Mouse (Mus musculus): ENCODE results near the gene Kdm2b. TPM values are rescaled to one million over a fixed set of nuclear protein-coding genes. Genes with fewer than 3 reads are reported as not detected.

Gene Kdm2b
- total and polyA plus RNA-seq, 3 experiments: 29.2 to 48.9 TPM; not detected in 1

DNA sequence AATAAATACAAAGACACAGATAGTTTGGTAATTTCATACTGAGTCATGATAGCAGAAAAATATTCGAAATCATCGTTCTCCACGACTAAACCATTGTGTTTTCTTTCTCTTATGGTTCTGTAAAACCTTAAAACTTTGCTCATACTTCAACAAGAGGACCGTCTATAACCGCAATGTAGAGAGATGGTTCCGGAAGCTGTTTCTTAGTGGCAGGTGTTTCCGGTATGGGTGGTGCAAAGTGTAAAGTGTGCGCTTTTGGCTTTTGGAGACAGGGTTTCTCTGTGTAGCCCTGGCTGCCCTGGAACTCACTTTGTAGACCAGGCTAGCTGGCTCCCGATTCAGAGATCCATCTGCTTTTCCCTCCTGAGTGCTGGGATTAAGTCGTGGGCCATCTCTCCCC is 157.1 kb downstream of the Kdm2b start:
- Histone ChIP-seq H3K27ac (ENCODE audit: control insufficient read depth, low read depth, low read length) (no peak overlapping the region), H3K79me2 (ENCODE audit: control insufficient read depth, insufficient read depth, low read length, poor library complexity) (no peaks in the 10 kb centered on the region), H3K36me3 (ENCODE audit: control insufficient read depth in 1 of 2, insufficient read depth in 2 of 2, low read length in 2 of 2) (no peaks in the 10 kb centered on the region), H3K9ac (ENCODE audit: control insufficient read depth, low read depth, low read length, poor library complexity, severe bottlenecking) (no peak overlapping the region), H3K4me3 (ENCODE audit: control insufficient read depth in 1 of 2, insufficient read depth in 1 of 2, low read depth in 2 of 2, low read length in 2 of 2) (no peak overlapping the region), H3K27me3 (ENCODE audit: control insufficient read depth in 1 of 2, insufficient read depth in 2 of 2, low read length in 2 of 2) (no peaks in the 10 kb centered on the region), H3K4me1 (ENCODE audit: control insufficient read depth in 1 of 2, insufficient read depth in 2 of 2, low read length in 2 of 2) (no peaks in the 10 kb centered on the region), H3K9me3 (replicated peaks; ENCODE audit: insufficient read depth, low read length) (no peaks in the 10 kb centered on the region)
- TF ChIP-seq MXI1 (IDR thresholded peaks at IDR 0.05; ENCODE audit: low read depth, low read length) (no peak), E2F4 (IDR thresholded peaks at IDR 0.05; ENCODE audit: borderline replicate concordance, low read depth, low read length) (no peak), POLR2AphosphoS2 (IDR thresholded peaks at IDR 0.05; ENCODE audit: low read length) (no peak), CTCF (IDR thresholded peaks at IDR 0.05 in 2 of 3, conservative IDR thresholded peaks at IDR 0.05 in 1 of 3; ENCODE audit: control insufficient read depth in 1 of 3, insufficient read depth in 1 of 3, low read depth in 2 of 3, low read length in 3 of 3, poor library complexity in 1 of 3, severe bottlenecking in 1 of 3) (no peak), UBTF (IDR thresholded peaks at IDR 0.05; ENCODE audit: borderline replicate concordance, insufficient read depth, low read depth, low read length) (no peak), MEF2A (IDR thresholded peaks at IDR 0.05; ENCODE audit: extremely low read depth, insufficient replicate concordance, low read depth, low read length, poor library complexity, severe bottlenecking) (no peak)
- DNase-seq (ENCODE audit: low read depth, low spot score): no peak

DNA sequence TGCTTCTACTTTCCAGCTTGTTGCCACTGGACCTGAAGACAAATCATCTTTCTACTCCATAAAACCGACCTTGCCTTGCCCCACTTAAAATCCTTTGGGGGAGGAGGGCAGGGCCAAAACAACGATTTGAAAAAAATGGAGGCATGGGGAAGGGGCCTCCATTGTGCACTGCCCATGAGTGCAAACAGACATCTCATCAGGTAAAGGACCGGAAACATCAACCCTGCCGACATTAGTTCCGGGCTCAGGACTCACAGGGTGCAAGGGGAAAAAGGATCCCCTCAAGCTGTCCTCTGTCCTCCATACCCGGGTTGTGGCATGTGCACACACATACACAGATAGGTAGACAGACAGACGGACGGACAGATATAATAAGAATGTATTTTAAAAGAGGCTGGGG is 164.5 kb downstream of the Kdm2b start:
- Histone ChIP-seq H3K4me1 (ENCODE audit: control insufficient read depth in 1 of 2, insufficient read depth in 2 of 2, low read length in 2 of 2) (peaks cover 10 to 17% of the 10 kb centered on the region in 2 experiments), H3K9ac (ENCODE audit: control insufficient read depth, low read depth, low read length, poor library complexity, severe bottlenecking) (no peak overlapping the region), H3K36me3 (ENCODE audit: control insufficient read depth in 1 of 2, insufficient read depth in 2 of 2, low read length in 2 of 2) (peaks cover 0 to 13% of the 10 kb centered on the region in 2 experiments; a peak in 2 of 4 replicates), H3K9me3 (replicated peaks; ENCODE audit: insufficient read depth, low read length) (no peaks in the 10 kb centered on the region), H3K27ac (ENCODE audit: control insufficient read depth, low read depth, low read length) (no peak overlapping the region), H3K27me3 (ENCODE audit: control insufficient read depth in 1 of 2, insufficient read depth in 2 of 2, low read length in 2 of 2) (no peaks in the 10 kb centered on the region), H3K79me2 (ENCODE audit: control insufficient read depth, insufficient read depth, low read length, poor library complexity) (peaks cover 5% of the 10 kb centered on the region), H3K4me3 (ENCODE audit: control insufficient read depth in 1 of 2, insufficient read depth in 1 of 2, low read depth in 2 of 2, low read length in 2 of 2) (no peak overlapping the region)
- TF ChIP-seq TBP (IDR thresholded peaks at IDR 0.05; ENCODE audit: low read depth, low read length) (no peak), SIN3A (IDR thresholded peaks at IDR 0.05; ENCODE audit: low read length) (no peak), CHD2 (IDR thresholded peaks at IDR 0.05; ENCODE audit: low read length) (no peak), MAX (IDR thresholded peaks at IDR 0.05; ENCODE audit: low read length) (no peak), EP300 (IDR thresholded peaks at IDR 0.05; ENCODE audit: low read depth in 1 of 2, low read length in 2 of 2) (no peak), RAD21 (IDR thresholded peaks at IDR 0.05; ENCODE audit: low read depth, low read length) (no peak), CTCF (IDR thresholded peaks at IDR 0.05 in 2 of 3, conservative IDR thresholded peaks at IDR 0.05 in 1 of 3; ENCODE audit: control insufficient read depth in 1 of 3, insufficient read depth in 1 of 3, low read depth in 2 of 3, low read length in 3 of 3, poor library complexity in 1 of 3, severe bottlenecking in 1 of 3) (no peak), BHLHE40 (IDR thresholded peaks at IDR 0.05; ENCODE audit: borderline replicate concordance, low read depth, low read length) (no peak)
- no peak for DNase-seq (ENCODE audit: low read depth, low spot score)

DNA sequence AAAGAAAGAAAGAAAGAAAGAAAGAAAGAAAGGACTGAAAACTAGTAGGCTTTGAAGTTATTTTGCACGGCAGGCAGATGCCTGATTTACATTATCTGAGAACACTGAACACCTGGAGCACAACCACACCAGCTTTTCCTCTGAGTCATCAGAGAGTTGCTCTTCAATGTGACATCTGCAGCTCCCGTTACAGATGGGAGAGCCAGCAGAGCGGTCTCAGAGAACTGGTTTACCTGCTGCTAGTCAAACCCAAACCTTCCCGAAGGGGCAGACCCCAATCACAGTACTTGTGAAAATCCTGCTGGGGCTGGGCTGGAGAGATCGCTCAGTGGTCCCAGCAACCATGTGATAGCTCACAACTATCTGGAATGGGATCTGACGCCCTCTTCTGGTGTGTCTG is 165.2 kb downstream of the Kdm2b start:
- no peak overlapping the region for H3K27ac ChIP-seq (ENCODE audit: control insufficient read depth, low read depth, low read length)
- no peaks in the 10 kb centered on the region for H3K9me3 ChIP-seq (replicated peaks; ENCODE audit: insufficient read depth, low read length)
- H3K4me1 ChIP-seq (ENCODE audit: control insufficient read depth in 1 of 2, insufficient read depth in 2 of 2, low read length in 2 of 2): peaks cover 12 to 17% of the 10 kb centered on the region in 2 experiments
- DNase-seq (ENCODE audit: low read depth, low spot score): no peak
- H3K27me3 ChIP-seq (ENCODE audit: control insufficient read depth in 1 of 2, insufficient read depth in 2 of 2, low read length in 2 of 2): no peaks in the 10 kb centered on the region
- no peak overlapping the region for H3K9ac ChIP-seq (ENCODE audit: control insufficient read depth, low read depth, low read length, poor library complexity, severe bottlenecking)
- H3K4me3 ChIP-seq (ENCODE audit: control insufficient read depth in 1 of 2, insufficient read depth in 1 of 2, low read depth in 2 of 2, low read length in 2 of 2): no peak overlapping the region
- peaks cover 8% of the 10 kb centered on the region for H3K79me2 ChIP-seq (ENCODE audit: control insufficient read depth, insufficient read depth, low read length, poor library complexity)
- TF ChIP-seq MAFK (IDR thresholded peaks at IDR 0.05; ENCODE audit: borderline replicate concordance, low read depth, low read length) (no peak), CTCF (IDR thresholded peaks at IDR 0.05 in 2 of 3, conservative IDR thresholded peaks at IDR 0.05 in 1 of 3; ENCODE audit: control insufficient read depth in 1 of 3, insufficient read depth in 1 of 3, low read depth in 2 of 3, low read length in 3 of 3, poor library complexity in 1 of 3, severe bottlenecking in 1 of 3) (0 out of 6 replicates have a peak, but pooled peaks of 1 of the 3 experiments have one; percentile 3), JUND (IDR thresholded peaks at IDR 0.05; ENCODE audit: low read depth, low read length) (no peak), POLR2A (IDR thresholded peaks at IDR 0.05; ENCODE audit: control insufficient read depth in 1 of 2, insufficient read depth in 1 of 2, low read depth in 1 of 2, low read length in 2 of 2, poor library complexity in 1 of 2) (no peak), USF1 (IDR thresholded peaks at IDR 0.05; ENCODE audit: low read depth, low read length) (no peak)
- H3K36me3 ChIP-seq (ENCODE audit: control insufficient read depth in 1 of 2, insufficient read depth in 2 of 2, low read length in 2 of 2): peaks cover 0 to 17% of the 10 kb centered on the region in 2 experiments; a peak in 2 of 4 replicates

Measured in MEL (cell line).